In the genomic region with DNA sequence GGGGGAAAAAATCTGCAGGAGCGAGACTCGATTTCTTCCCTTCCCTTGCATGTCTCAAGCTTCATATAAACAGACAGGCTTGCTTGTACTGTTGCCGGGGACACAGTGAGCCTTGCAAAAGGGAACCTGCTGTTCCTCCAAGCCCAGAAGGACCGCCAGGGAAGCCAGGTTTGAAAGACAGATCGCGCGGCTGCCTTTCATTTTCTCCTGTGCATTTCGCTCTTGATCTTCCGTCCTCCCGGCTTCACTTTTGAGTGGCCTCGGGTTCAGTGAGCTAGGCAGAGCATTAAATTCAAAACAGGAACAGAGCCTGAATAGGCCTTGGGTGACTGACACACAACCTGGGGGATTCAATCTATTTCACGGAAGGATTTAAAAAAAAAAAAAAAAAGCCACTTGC, we compare ENCODE assay signal across 9 mouse cellular contexts.
DNase-seq lines count a peak whose midpoint lies in the region; ATAC-seq and TF ChIP-seq lines count a peak whose summit lies in the region.
"Had no signal": no experiment of that assay in that cellular context is flagged by ENCODE, and none has a peak within 500 bp of the region (broad histone marks: within the 10 kb centered on the region; RNA-seq: fewer than 3 reads in every experiment).

No protein-coding gene starts in this region.

- no peaks in the 10 kb centered on the region for H3K27me3 ChIP-seq in forebrain, embryonic 15.5 days
- no peaks in the 10 kb centered on the region for H3K27me3 ChIP-seq in heart, embryonic 10.5 days (ENCODE audit: insufficient read depth, poor library complexity, severe bottlenecking)

- 0 out of 2 replicates have a peak overlapping the region, but pooled peaks have one; percentile 14 for H3K27ac ChIP-seq in forebrain, embryonic 15.5 days (replicated peaks)
- no peak overlapping the region for H3K27ac ChIP-seq in heart, embryonic 10.5 days

- no peaks in the 10 kb centered on the region for H3K36me3 ChIP-seq in forebrain, embryonic 15.5 days
- H3K36me3 ChIP-seq in heart, embryonic 10.5 days = no peaks in the 10 kb centered on the region

- DNase-seq in brain, embryonic 14.5 days (ENCODE audit: low read depth) = peak; percentile 85
- DNase-seq in cerebellum, adult 18-20 months = peak; percentile 78 to 79
- DNase-seq in layer of hippocampus, postnatal 36 days = peak; percentile 43 to 51
- no peak for DNase-seq in adrenal gland, adult (ENCODE audit: inconsistent age in 2 of 2, low spot score in 1 of 2)
- DNase-seq in lung, postnatal 25 days (ENCODE audit: low spot score) = no peak
- no peak for DNase-seq in heart, embryonic 10.5 days (ENCODE audit: low spot score)

- no peak for TF ChIP-seq CTCF in brain, embryonic 14.5 days (IDR thresholded peaks at IDR 0.05; ENCODE audit: borderline replicate concordance, extremely low read depth, insufficient read depth, insufficient read length)

- no peaks in the 10 kb centered on the region for H3K9me3 ChIP-seq in forebrain, embryonic 15.5 days
- H3K9me3 ChIP-seq in heart, embryonic 10.5 days = no peaks in the 10 kb centered on the region

- H3K4me3 ChIP-seq in forebrain, embryonic 15.5 days = peak overlapping the region; percentile 6; the same call in 1 of the 2 replicates
- no peak overlapping the region for H3K4me3 ChIP-seq in heart, embryonic 10.5 days
- H3K4me3 ChIP-seq: erythroblast, embryonic 14.5 days had no signal

- 27% methylated on average over 12 of the region's 12 CpGs for WGBS in forebrain, embryonic 15.5 days
- WGBS in heart, embryonic 10.5 days = 74% methylated on average over 12 of the region's 12 CpGs

- peak overlapping the region; percentile 22; the same call in 1 of the 2 replicates for H3K4me2 ChIP-seq in forebrain, embryonic 15.5 days (replicated peaks)

- H3K4me1 ChIP-seq in forebrain, embryonic 15.5 days = no peaks in the 10 kb centered on the region; the same call in 1 of the 2 replicates
- H3K4me1 ChIP-seq in heart, embryonic 10.5 days = no peaks in the 10 kb centered on the region

- no peak for TF ChIP-seq POLR2A in brain, embryonic 14.5 days (IDR thresholded peaks at IDR 0.05; ENCODE audit: borderline replicate concordance, extremely low read depth, insufficient read depth, insufficient read length, poor library complexity, severe bottlenecking)

- no peak overlapping the region; the same call in 1 of the 2 replicates for H3K9ac ChIP-seq in forebrain, embryonic 15.5 days (replicated peaks)

- ATAC-seq in forebrain, embryonic 15.5 days (replicated peaks) = peak; percentile 62
- ATAC-seq: Patski had no signal

Comparison
In these comparisons a context has a peak if more than half of its experiments do, and no peak if none do; other contexts are left out.
1. DNase-seq: peak in brain, embryonic 14.5 days (single experiment), cerebellum, adult 18-20 months (2 of 2) and layer of hippocampus, postnatal 36 days (2 of 2); none in adrenal gland, adult (0 of 2), lung, postnatal 25 days (single experiment) and heart, embryonic 10.5 days (single experiment).